Mouse (Mus musculus): ENCODE measurements around the gene Snrpa1. TPM values are rescaled to one million over a fixed set of nuclear protein-coding genes. Genes with fewer than 3 reads are reported as not detected.

Gene Snrpa1
- total and polyA plus RNA-seq, 3 experiments = 188 to 318 (median 260) TPM

- Histone ChIP-seq H3K27ac (ENCODE audit: control insufficient read depth, low read depth, low read length) (peak within 1 kb of the TSS; percentile 47), H3K79me2 (ENCODE audit: control insufficient read depth, insufficient read depth, low read length, poor library complexity) (peaks cover 5% of the 10 kb centered on the region), H3K4me1 (ENCODE audit: control insufficient read depth in 1 of 2, insufficient read depth in 2 of 2, low read length in 2 of 2) (peaks cover 0 to 2% of the 10 kb centered on the region in 2 experiments; a peak in 1 of 4 replicates), H3K4me3 (ENCODE audit: control insufficient read depth in 1 of 2, insufficient read depth in 1 of 2, low read depth in 2 of 2, low read length in 2 of 2) (peak within 1 kb of the TSS; percentile 78 to 84), H3K36me3 (ENCODE audit: control insufficient read depth in 1 of 2, insufficient read depth in 2 of 2, low read length in 2 of 2) (peaks cover 10 to 12% of the 10 kb centered on the region in 2 experiments), H3K27me3 (ENCODE audit: control insufficient read depth in 1 of 2, insufficient read depth in 2 of 2, low read length in 2 of 2) (no peaks in the 10 kb centered on the region), H3K9ac (ENCODE audit: control insufficient read depth, low read depth, low read length, poor library complexity, severe bottlenecking) (peak within 1 kb of the TSS; percentile 76), H3K9me3 (replicated peaks; ENCODE audit: insufficient read depth, low read length) (no peaks in the 10 kb centered on the region)
- peak; percentile 99 for DNase-seq (ENCODE audit: low read depth, low spot score)
- TF ChIP-seq USF1 (IDR thresholded peaks at IDR 0.05; ENCODE audit: low read depth, low read length) (peak; percentile 86), GABPA (IDR thresholded peaks at IDR 0.05; ENCODE audit: low read depth, low read length) (no peak), MXI1 (IDR thresholded peaks at IDR 0.05; ENCODE audit: low read depth, low read length) (peak; percentile 98), POLR2AphosphoS2 (IDR thresholded peaks at IDR 0.05; ENCODE audit: low read length) (peak; percentile 72; the same call in 1 of the 2 replicates), USF2 (IDR thresholded peaks at IDR 0.05; ENCODE audit: borderline replicate concordance in 1 of 2, insufficient read depth in 1 of 2, low read depth in 1 of 2, low read length in 2 of 2) (no peak; a peak in 1 of 4 replicates), CHD1 (IDR thresholded peaks at IDR 0.05; ENCODE audit: low read depth, low read length) (no peak), SMC3 (IDR thresholded peaks at IDR 0.05; ENCODE audit: low read depth, low read length) (no peak), MAX (IDR thresholded peaks at IDR 0.05; ENCODE audit: low read length) (peak; percentile 97), CHD2 (IDR thresholded peaks at IDR 0.05; ENCODE audit: low read length) (peak; percentile 50), TCF12 (IDR thresholded peaks at IDR 0.05; ENCODE audit: low read depth, low read length) (peak; percentile 46; the same call in 1 of the 2 replicates), UBTF (IDR thresholded peaks at IDR 0.05; ENCODE audit: borderline replicate concordance, insufficient read depth, low read depth, low read length) (no peak), ZNF384 (IDR thresholded peaks at IDR 0.05; ENCODE audit: low read depth, low read length) (no peak), BHLHE40 (IDR thresholded peaks at IDR 0.05; ENCODE audit: borderline replicate concordance, low read depth, low read length) (peak; percentile 72), POLR2AphosphoS5 (IDR thresholded peaks at IDR 0.05; ENCODE audit: borderline replicate concordance, low read depth, low read length) (no peak), E2F4 (IDR thresholded peaks at IDR 0.05; ENCODE audit: borderline replicate concordance, low read depth, low read length) (no peak), GATA1 (IDR thresholded peaks at IDR 0.05; ENCODE audit: low read depth, low read length) (no peak), MAFK (IDR thresholded peaks at IDR 0.05; ENCODE audit: borderline replicate concordance, low read depth, low read length) (no peak), MYC (IDR thresholded peaks at IDR 0.05; ENCODE audit: low read depth, low read length) (peak; percentile 91), NELFE (IDR thresholded peaks at IDR 0.05; ENCODE audit: low read depth, low read length) (peak; percentile 88), ETS1 (IDR thresholded peaks at IDR 0.05; ENCODE audit: low read depth, low read length) (peak; percentile 74), EP300 (IDR thresholded peaks at IDR 0.05; ENCODE audit: low read depth in 1 of 2, low read length in 2 of 2) (no peak), HCFC1 (IDR thresholded peaks at IDR 0.05; ENCODE audit: low read depth, low read length) (peak; percentile 83), MAZ (IDR thresholded peaks at IDR 0.05; ENCODE audit: low read depth, low read length) (no peak), KAT2A (conservative IDR thresholded peaks at IDR 0.05; ENCODE audit: low read depth, low read length) (peak; percentile 29; the same call in 1 of the 2 replicates), ZMIZ1 (IDR thresholded peaks at IDR 0.05; ENCODE audit: low read depth, low read length) (peak; percentile 75; the same call in 1 of the 2 replicates), RCOR1 (IDR thresholded peaks at IDR 0.05; ENCODE audit: low read depth, low read length) (peak; percentile 87), POLR2A (IDR thresholded peaks at IDR 0.05; ENCODE audit: control insufficient read depth in 1 of 2, insufficient read depth in 1 of 2, low read depth in 1 of 2, low read length in 2 of 2, poor library complexity in 1 of 2) (peak; percentile 96 to 97), TBP (IDR thresholded peaks at IDR 0.05; ENCODE audit: low read depth, low read length) (peak; percentile 88), RAD21 (IDR thresholded peaks at IDR 0.05; ENCODE audit: low read depth, low read length) (no peak), JUND (IDR thresholded peaks at IDR 0.05; ENCODE audit: low read depth, low read length) (no peak), TAL1 (IDR thresholded peaks at IDR 0.05; ENCODE audit: low read length) (no peak), MEF2A (IDR thresholded peaks at IDR 0.05; ENCODE audit: extremely low read depth, insufficient replicate concordance, low read depth, low read length, poor library complexity, severe bottlenecking) (no peak), MYB (IDR thresholded peaks at IDR 0.05; ENCODE audit: low read depth, low read length) (no peak; the same call in 1 of the 2 replicates), ZC3H11A (IDR thresholded peaks at IDR 0.05; ENCODE audit: low read depth, low read length) (no peak), ZKSCAN1 (IDR thresholded peaks at IDR 0.05; ENCODE audit: low read depth, low read length) (no peak)
Measured at GRCm38 (mm10) chr7:66079364-66080230, 20.8 kb downstream of the Snrpa1 start, which contains the start of gene Selenos. Selenos (plus strand) TSS chr7:66079649.
